Mouse (Mus musculus) limb, embryonic 12.5 days (tissue): Measurements from ENCODE around the gene Coa4. TPM values are rescaled to one million over a fixed set of nuclear protein-coding genes. Genes with fewer than 3 reads are reported as not detected.
A peak's percentile ranks its signal among the peaks of the same experiment; 100 is the strongest.
"Not testable (repeated sequence)": the region's sequence is repeated elsewhere in the genome, so short reads cannot be mapped to it uniquely, and the experiment has no call there.

ENCODE experiments used
- ATAC-seq: fragments of 200-750 bp; cut with Nextera tagmentation; 2 replicates; pipeline ENCODE4 v1.8.0; 2017; ENCODE audit warnings: low read depth, moderate TSS enrichment; ENCODE audit not compliant: insufficient number of reproducible peaks, insufficient read depth, low FRiP score, low TSS enrichment
- H3K27ac ChIP-seq: fragments of 300-500 bp; sonication (generic); 2 replicates; pipeline ENCODE4 v1.5.1; 2016; ENCODE audit warnings: mild to moderate bottlenecking, moderate library complexity
- H3K27me3 ChIP-seq: fragments of 300-500 bp; sonication (generic); 2 replicates; pipeline ENCODE4 v1.6.1; 2016; ENCODE audit warnings: mild to moderate bottlenecking, moderate library complexity
- H3K36me3 ChIP-seq: fragments of 300-500 bp; sonication (generic); 2 replicates; pipeline ENCODE4 v1.6.1; 2016; ENCODE audit warnings: mild to moderate bottlenecking, moderate library complexity
- H3K4me1 ChIP-seq: fragments of 300-500 bp; sonication (generic); replicated peaks from 2 replicates; pipeline ENCODE4 v1.6.1; 2016
- H3K4me2 ChIP-seq: fragments of 300-500 bp; sonication (generic); 2 replicates; pipeline ENCODE4 v1.6.1; 2016; ENCODE audit warnings: mild to moderate bottlenecking, moderate library complexity
- H3K4me3 ChIP-seq: fragments of 300-500 bp; sonication (generic); replicated peaks from 2 replicates; pipeline ENCODE4 v1.5.1; 2016; ENCODE audit warnings: mild to moderate bottlenecking
- H3K9ac ChIP-seq: fragments of 300-500 bp; sonication (generic); replicated peaks from 2 replicates; pipeline ENCODE4 v1.6.1; 2016; ENCODE audit warnings: mild to moderate bottlenecking, moderate library complexity
- H3K9me3 ChIP-seq: fragments of 300-500 bp; sonication (generic); 2 replicates; pipeline ENCODE4 v1.6.1; 2016; ENCODE audit warnings: mild to moderate bottlenecking, moderate library complexity
- WGBS: fragments of 180-500 bp; shearing (Covaris S2); methylation state at CpG from one replicate; pipeline ENCODE4 v1.1.7; 2016; 5-methylcytosine and 5-hydroxymethylcytosine counted together
- polyA plus RNA-seq: library from polyadenylated mRNA; unstranded; fragments of >200 nt; fragmentation: Nextera tagmentation; extraction: Ambion mirVana; gene quantifications from 2 replicates; pipeline ENCODE4 v1.2.1, GENCODE M21; 2016

Gene Coa4
- polyA plus RNA-seq, 1 experiment from 2014 or later: 15.7 TPM

DNA sequence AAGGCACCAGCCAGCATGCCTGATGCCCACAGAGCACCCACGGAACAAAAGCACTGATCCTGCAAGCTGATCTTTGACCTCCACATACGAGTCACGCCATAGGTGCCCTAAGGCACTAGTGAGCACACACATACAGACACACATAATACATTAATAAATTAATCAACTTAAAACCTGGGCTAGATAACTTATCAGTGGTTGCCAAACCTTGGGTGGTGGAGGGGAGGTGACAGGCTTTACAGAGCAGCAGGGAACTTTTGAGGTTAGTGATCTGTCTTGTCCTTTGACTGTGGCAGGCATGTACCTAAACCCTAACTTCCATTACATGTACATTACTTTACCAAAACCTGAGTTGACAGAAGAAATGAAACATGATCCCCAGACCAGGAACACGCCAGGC, 22.5 kb downstream of the Coa4 start:
- Histone ChIP-seq H3K9me3 (no peaks in the 10 kb centered on the region), H3K4me2 (no peak overlapping the region), H3K9ac (no peak overlapping the region), H3K27ac (no peak overlapping the region), H3K4me1 (peaks cover 7% of the 10 kb centered on the region; the same call in 1 of the 2 replicates), H3K36me3 (no peaks in the 10 kb centered on the region), H3K4me3 (no peak overlapping the region), H3K27me3 (no peaks in the 10 kb centered on the region)
- no peak for ATAC-seq
- 82% methylated on average over 4 of the region's 4 CpGs for WGBS

DNA sequence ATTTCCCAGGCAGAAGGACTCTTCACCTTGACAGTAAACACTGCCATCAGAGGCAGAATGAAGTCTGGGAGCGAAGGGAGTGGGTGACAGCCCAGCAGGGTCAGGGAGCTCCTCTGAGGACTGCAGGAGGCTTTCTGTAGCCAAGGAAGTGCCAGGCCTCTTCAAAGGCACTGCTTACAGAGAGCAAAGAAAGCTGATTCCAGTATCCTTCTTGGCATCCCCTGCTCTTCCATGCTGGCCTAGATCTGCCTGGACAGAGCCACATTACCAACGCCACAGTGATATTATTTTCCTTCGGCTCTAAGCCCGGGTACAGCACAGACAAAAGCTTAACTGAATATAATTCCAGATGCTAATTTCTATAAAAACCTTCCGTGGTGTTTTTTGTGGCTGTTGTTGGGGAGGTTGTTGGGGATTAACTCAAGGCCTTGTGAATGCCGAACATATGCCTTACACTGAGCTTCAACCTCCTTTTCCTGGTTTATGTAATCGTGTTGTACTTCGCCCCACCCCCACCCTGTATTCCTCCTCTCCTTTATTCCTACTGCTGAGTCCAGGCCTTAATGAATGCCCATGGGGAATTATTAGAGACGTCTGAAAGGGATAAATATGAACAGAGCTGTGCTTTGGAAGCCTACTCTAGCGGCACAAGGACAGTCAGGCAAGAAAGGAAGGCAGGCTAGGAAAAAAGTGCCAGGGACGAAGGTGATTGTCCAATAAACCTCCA, 25.2 kb downstream of the Coa4 start:
- Histone ChIP-seq H3K27ac (no peak overlapping the region), H3K27me3 (no peaks in the 10 kb centered on the region), H3K4me3 (no peak overlapping the region), H3K9ac (no peak overlapping the region), H3K9me3 (no peaks in the 10 kb centered on the region), H3K36me3 (no peaks in the 10 kb centered on the region), H3K4me2 (no peak overlapping the region), H3K4me1 (peaks cover 5% of the 10 kb centered on the region; the same call in 1 of the 2 replicates)
- ATAC-seq: no peak
- WGBS: 66% methylated on average over 11 of the region's 11 CpGs

DNA sequence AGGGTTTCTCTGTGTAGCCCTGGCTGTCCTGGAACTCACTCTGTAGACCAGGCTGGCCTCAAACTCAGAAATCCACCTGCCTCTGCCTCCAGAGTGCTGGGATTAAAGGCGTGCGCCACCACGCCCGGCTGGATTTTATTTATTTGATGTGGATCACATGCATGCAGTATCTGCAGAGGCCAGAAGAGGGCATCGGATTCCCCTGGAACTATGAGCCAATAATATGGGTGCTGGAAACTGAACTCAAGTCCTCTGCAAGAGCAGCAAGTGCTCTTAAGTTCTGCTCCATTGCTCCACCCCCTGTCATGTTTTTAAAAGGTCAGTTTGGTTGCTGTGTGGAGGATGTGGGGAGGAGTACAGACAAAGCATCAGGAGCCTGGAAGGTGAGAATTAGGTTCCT, 30.4 kb downstream of the Coa4 start:
- H3K27me3 ChIP-seq, H3K9ac ChIP-seq, H3K4me3 ChIP-seq, H3K4me2 ChIP-seq, H3K27ac ChIP-seq, H3K9me3 ChIP-seq, ATAC-seq, H3K4me1 ChIP-seq: not testable (repeated sequence)
- H3K36me3 ChIP-seq: peaks cover 10% of the 10 kb centered on the region; the same call in 1 of the 2 replicates
- 76% methylated on average over 5 of the region's 5 CpGs for WGBS

DNA sequence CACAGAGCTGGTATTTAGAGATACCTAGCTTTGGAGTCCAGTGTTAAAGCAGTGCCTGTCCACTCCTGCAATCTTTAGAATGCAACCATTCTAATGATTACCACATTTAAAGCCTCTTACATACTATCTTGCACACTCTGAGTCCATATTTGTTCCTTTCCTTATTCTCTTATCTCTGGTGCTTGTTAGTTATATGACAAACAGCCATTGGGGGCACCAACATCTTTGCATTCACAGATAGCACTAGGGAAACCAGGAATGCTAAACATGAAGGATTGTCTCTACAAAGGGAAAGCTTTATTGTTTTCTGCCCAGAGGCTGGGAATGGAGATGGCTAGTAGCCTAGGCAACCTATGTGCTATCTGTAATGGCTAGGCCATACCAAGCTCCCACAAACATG, 33.0 kb downstream of the Coa4 start:
- ATAC-seq: no peak
- H3K9me3 ChIP-seq: no peaks in the 10 kb centered on the region
- H3K4me1 ChIP-seq: no peaks in the 10 kb centered on the region
- no peak overlapping the region for H3K4me2 ChIP-seq
- H3K4me3 ChIP-seq: no peak overlapping the region
- peaks cover 10% of the 10 kb centered on the region; the same call in 1 of the 2 replicates for H3K36me3 ChIP-seq
- no peak overlapping the region for H3K9ac ChIP-seq
- H3K27me3 ChIP-seq: no peaks in the 10 kb centered on the region
- no peak overlapping the region for H3K27ac ChIP-seq

DNA sequence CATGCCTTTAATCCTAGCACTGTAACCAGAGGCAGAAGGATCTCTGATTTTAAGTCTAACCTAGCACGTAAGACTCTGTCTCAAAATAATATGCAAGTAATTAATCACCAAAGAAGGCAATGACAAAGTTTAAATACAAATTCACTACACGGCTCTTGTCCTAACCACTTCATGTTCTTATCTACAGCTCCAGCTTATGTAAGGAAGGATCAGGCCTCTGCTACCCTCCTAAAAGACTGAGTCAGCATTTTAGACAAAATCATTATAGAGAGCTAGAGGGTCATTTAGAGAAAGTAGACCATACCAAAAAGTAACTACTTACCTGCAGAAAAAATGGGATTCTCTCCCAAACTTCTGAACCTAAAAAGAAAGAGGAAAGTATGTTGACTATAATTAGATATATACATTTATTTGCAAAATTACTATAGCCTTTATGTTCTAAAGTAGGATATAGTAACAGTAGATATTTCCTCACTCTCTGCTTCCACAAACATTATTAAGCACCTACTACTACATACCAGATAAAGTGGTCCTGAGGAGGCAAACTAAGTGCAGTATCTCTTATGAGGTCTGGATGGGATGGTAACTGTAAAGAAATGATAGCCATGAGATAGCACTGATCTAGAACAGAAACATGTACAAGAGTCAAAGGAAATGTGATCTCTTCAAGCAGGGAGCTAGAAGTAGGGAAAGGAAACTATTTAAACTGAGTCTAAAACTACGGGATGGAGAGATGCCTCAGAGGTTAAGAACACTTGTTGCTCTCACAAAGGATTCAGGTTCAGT, 34.3 kb downstream of the Coa4 start:
- Histone ChIP-seq H3K36me3 (peaks cover 10% of the 10 kb centered on the region; the same call in 1 of the 2 replicates), H3K27ac (no peak overlapping the region), H3K9ac (no peak overlapping the region), H3K4me3 (no peak overlapping the region), H3K4me1 (no peaks in the 10 kb centered on the region), H3K9me3 (no peaks in the 10 kb centered on the region), H3K4me2 (no peak overlapping the region), H3K27me3 (no peaks in the 10 kb centered on the region)
- 82% methylated on average over 3 of the region's 3 CpGs for WGBS
- ATAC-seq: no peak

DNA sequence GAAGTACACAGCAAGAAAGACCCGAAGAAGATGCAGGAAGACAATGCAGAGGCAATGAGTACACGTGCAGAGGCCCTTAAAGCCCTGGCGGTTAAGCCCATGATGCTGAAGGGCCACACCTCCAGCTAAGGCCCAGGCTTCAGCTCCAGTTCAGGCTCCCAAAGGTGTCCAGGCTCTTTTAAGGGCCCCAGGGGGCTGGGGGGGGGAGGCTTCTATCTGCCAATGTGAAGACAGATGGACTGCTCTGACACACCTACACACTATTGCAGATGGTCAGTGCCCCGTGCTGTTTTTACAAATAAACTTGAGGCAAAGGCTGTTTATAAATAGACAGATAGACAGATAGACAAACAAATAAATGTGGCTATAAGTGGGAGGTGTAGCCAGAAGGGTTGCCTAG, 35.2 kb downstream of the Coa4 start:
- 77% methylated on average over 4 of the region's 4 CpGs for WGBS
- peaks cover 10% of the 10 kb centered on the region; the same call in 1 of the 2 replicates for H3K36me3 ChIP-seq
- no peak for ATAC-seq
- H3K9ac ChIP-seq: no peak overlapping the region
- H3K4me3 ChIP-seq: no peak overlapping the region
- H3K9me3 ChIP-seq: no peaks in the 10 kb centered on the region
- no peaks in the 10 kb centered on the region for H3K4me1 ChIP-seq
- no peak overlapping the region for H3K4me2 ChIP-seq
- no peak overlapping the region for H3K27ac ChIP-seq
- H3K27me3 ChIP-seq: no peaks in the 10 kb centered on the region

DNA sequence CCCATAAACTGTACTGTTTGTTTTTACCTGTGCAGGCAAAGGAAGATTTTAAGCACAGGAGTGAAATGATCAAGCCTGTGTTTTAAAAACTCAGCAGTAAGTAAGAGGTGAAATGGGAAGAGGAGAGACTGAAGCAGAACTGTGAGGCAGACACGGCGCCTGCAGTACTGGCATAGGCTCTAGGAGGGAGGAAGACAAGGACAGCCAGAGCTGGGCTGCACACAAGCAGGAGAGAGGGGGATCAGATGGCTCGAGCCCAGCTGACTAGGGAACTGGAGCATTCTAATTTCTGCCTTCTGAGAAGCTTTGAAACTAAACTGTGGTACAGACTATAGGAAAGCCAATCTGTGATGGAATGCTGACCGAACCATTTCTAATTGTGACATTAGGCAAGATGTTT, 35.8 kb downstream of the Coa4 start:
- H3K4me1 ChIP-seq: no peaks in the 10 kb centered on the region
- ATAC-seq: no peak
- H3K4me3 ChIP-seq: no peak overlapping the region
- no peaks in the 10 kb centered on the region for H3K27me3 ChIP-seq
- H3K36me3 ChIP-seq: peaks cover 5% of the 10 kb centered on the region; the same call in 1 of the 2 replicates
- H3K27ac ChIP-seq: no peak overlapping the region
- H3K4me2 ChIP-seq: no peak overlapping the region
- 84% methylated on average over 4 of the region's 4 CpGs for WGBS
- no peaks in the 10 kb centered on the region for H3K9me3 ChIP-seq
- no peak overlapping the region for H3K9ac ChIP-seq

DNA sequence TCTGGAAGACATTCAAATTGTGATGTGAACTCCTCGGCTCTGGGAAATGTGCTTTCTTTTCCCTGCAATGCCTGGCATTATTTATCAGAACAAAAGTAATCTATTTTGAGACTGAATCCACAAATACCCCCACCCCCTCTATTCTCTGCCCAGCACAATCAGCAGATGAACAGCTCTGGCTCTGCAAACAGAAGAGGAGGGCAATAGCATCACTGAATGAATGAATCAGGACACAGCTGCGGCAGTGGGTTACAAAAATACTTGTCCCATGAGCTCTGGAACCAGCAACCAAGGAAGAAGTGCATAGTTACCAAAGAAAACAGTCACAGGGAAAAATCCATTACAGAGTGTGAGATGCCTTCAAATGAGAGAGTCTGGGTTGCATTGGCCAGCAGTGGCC, 41.9 kb downstream of the Coa4 start:
- Histone ChIP-seq H3K27me3 (no peaks in the 10 kb centered on the region), H3K9ac (no peak overlapping the region), H3K4me1 (peaks cover 3% of the 10 kb centered on the region; the same call in 1 of the 2 replicates), H3K4me3 (no peak overlapping the region), H3K27ac (no peak overlapping the region), H3K36me3 (no peaks in the 10 kb centered on the region), H3K4me2 (no peak overlapping the region), H3K9me3 (no peaks in the 10 kb centered on the region)
- WGBS: 84% methylated on average over 2 of the region's 2 CpGs
- ATAC-seq: no peak

DNA sequence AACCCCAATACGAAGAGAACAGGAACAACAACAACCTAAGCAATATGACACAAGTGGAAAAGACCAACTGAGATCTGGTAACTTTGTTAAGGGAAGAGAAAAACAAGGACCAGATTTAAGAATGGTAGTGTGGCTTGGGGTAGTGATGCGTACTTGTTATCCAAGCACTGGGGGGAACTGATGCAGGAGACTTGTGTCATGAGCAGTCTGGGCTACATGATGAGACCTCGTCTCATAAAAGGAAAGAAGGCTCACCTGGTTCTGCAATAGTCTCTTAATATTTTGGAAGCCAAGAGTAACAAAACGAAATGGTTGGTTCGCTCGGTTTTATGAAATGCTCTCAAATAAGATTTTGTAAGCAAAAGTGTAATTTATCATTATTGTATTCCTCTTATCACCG, 45.4 kb downstream of the Coa4 start:
- peak overlapping the region; percentile 82; the same call in 1 of the 2 replicates for H3K9ac ChIP-seq
- no peaks in the 10 kb centered on the region for H3K9me3 ChIP-seq
- no peak for ATAC-seq
- peak overlapping the region; percentile 54 for H3K4me3 ChIP-seq
- 42% methylated on average over 7 of the region's 7 CpGs for WGBS
- H3K27me3 ChIP-seq: no peaks in the 10 kb centered on the region
- no peak overlapping the region for H3K27ac ChIP-seq
- no peaks in the 10 kb centered on the region for H3K36me3 ChIP-seq
- H3K4me1 ChIP-seq: peaks cover 3% of the 10 kb centered on the region; the same call in 1 of the 2 replicates
- peak overlapping the region; percentile 72 for H3K4me2 ChIP-seq

DNA sequence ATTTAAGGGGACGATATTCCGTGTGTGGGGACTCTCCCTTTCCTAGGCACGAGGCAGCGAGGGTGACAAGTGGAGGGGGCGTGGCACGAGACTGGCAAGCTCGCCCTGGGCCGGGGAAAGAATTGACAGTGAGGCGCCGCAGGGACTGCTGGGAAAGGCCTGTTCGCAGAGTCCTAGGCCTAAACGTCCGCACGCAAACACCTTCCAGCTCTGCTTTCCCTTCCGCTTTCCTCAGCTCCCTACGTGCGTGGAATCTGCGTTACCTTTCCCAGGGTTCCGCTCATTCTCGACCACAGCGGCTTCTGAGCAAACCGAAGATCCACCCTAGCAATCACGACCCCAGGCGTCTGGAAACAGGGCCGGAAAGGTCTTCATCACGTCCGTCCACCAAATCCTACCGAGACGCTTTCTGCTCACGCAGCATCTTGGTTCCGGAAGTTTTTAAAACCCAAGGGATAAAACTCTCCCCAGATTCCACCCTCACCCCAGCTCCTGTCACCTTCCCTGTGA, 45.9 kb downstream of the Coa4 start:
- Histone ChIP-seq H3K36me3 (no peaks in the 10 kb centered on the region), H3K9me3 (no peaks in the 10 kb centered on the region), H3K4me1 (peaks cover 3% of the 10 kb centered on the region; the same call in 1 of the 2 replicates), H3K9ac (peak overlapping the region; percentile 82), H3K4me3 (peak overlapping the region; percentile 54), H3K4me2 (peak overlapping the region; percentile 72), H3K27me3 (no peaks in the 10 kb centered on the region), H3K27ac (peak overlapping the region; percentile 86)
- peak; percentile 87 for ATAC-seq
- under 1% methylated on average over 31 of the region's 31 CpGs for WGBS

DNA sequence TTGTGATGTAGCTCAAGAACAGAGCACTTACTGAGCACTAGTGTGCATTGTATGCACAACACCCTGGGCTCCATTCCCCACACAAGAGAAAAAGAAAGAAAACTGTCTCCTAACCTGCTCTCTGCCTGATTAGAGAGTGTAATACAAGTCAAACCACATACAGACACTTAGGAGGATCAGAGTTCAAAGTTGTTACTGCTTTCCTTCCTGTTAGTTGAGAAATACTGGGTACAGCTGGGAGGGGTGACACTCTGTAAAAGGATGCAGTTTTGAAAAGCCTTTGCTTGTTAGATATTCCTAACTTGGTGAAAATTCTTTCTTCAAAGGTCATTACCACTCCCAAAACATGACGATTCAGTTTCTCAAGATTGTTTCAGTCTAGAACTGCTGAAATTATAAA, 52.9 kb downstream of the Coa4 start:
- no peak overlapping the region for H3K9ac ChIP-seq
- no peak overlapping the region for H3K27ac ChIP-seq
- 62% methylated on average over 1 of the region's 1 CpGs for WGBS
- no peaks in the 10 kb centered on the region for H3K4me1 ChIP-seq
- H3K36me3 ChIP-seq: no peaks in the 10 kb centered on the region
- no peaks in the 10 kb centered on the region for H3K9me3 ChIP-seq
- H3K4me3 ChIP-seq: no peak overlapping the region
- no peak overlapping the region for H3K4me2 ChIP-seq
- no peak for ATAC-seq
- H3K27me3 ChIP-seq: no peaks in the 10 kb centered on the region
